Mouse (Mus musculus) limb, embryonic 13.5 days (tissue): ENCODE results near the gene Tbx21. TPM values are rescaled to one million over a fixed set of nuclear protein-coding genes. Genes with fewer than 3 reads are reported as not detected.

ENCODE experiments used
- ATAC-seq: fragments of 200-750 bp; cut with Nextera tagmentation; 2 replicates; pipeline ENCODE4 v1.8.0; 2017; ENCODE audit warnings: low read depth, moderate number of reproducible peaks, moderate TSS enrichment; ENCODE audit not compliant: low FRiP score
- H3K27ac ChIP-seq: fragments of 300-500 bp; sonication (generic); 2 replicates; pipeline ENCODE4 v1.5.1; 2015; ENCODE audit warnings: inconsistent platforms, mild to moderate bottlenecking, moderate library complexity
- H3K27me3 ChIP-seq: fragments of 300-500 bp; sonication (generic); 2 replicates; pipeline ENCODE4 v1.6.1; 2015; ENCODE audit warnings: mild to moderate bottlenecking, inconsistent platforms
- H3K36me3 ChIP-seq: fragments of 300-500 bp; sonication (generic); 2 replicates; pipeline ENCODE4 v1.6.1; 2015; ENCODE audit warnings: inconsistent platforms, mild to moderate bottlenecking, moderate library complexity
- H3K4me1 ChIP-seq: fragments of 300-500 bp; sonication (generic); 2 replicates; pipeline ENCODE4 v1.6.1; 2015; ENCODE audit warnings: inconsistent platforms
- H3K4me2 ChIP-seq: fragments of 300-500 bp; sonication (generic); replicated peaks from 2 replicates; pipeline ENCODE4 v1.6.1; 2015; ENCODE audit warnings: inconsistent platforms, mild to moderate bottlenecking, moderate library complexity
- H3K4me3 ChIP-seq: fragments of 300-500 bp; sonication (generic); 2 replicates; pipeline ENCODE4 v1.5.1; 2015; ENCODE audit warnings: moderate library complexity, mild to moderate bottlenecking, inconsistent platforms
- H3K9ac ChIP-seq: fragments of 300-500 bp; sonication (generic); 2 replicates; pipeline ENCODE4 v1.6.1; 2015; ENCODE audit warnings: mild to moderate bottlenecking, inconsistent platforms
- H3K9me3 ChIP-seq: fragments of 300-500 bp; sonication (generic); 2 replicates; pipeline ENCODE4 v1.6.1; 2016; ENCODE audit warnings: inconsistent platforms
- WGBS: fragments of 180-500 bp; shearing (Covaris S2); methylation state at CpG from one replicate; pipeline ENCODE4 v1.1.7; 2015; 5-methylcytosine and 5-hydroxymethylcytosine counted together
- polyA plus RNA-seq: library from polyadenylated mRNA; unstranded; fragments of >200 nt; fragmentation: Nextera tagmentation; extraction: Ambion mirVana; gene quantifications from 2 replicates; pipeline ENCODE4 v1.2.1, GENCODE M21; 2015

Gene Tbx21
- polyA plus RNA-seq, 1 experiment from 2014 or later = 0.09 TPM

- Histone ChIP-seq H3K36me3 (peaks cover 59% of the 10 kb centered on the region), H3K9me3 (no peaks in the 10 kb centered on the region), H3K4me3 (no peak overlapping the region), H3K9ac (no peak overlapping the region), H3K27ac (no peak overlapping the region), H3K4me1 (peaks cover 43% of the 10 kb centered on the region), H3K4me2 (no peak overlapping the region), H3K27me3 (peaks cover 5% of the 10 kb centered on the region; the same call in 1 of the 2 replicates)
- 75% methylated on average over 8 of the region's 8 CpGs for WGBS
- ATAC-seq = no peak
Observed at GRCm38 (mm10) chr11:97147333-97147732, 32.2 kb upstream of the Tbx21 start.

DNA sequence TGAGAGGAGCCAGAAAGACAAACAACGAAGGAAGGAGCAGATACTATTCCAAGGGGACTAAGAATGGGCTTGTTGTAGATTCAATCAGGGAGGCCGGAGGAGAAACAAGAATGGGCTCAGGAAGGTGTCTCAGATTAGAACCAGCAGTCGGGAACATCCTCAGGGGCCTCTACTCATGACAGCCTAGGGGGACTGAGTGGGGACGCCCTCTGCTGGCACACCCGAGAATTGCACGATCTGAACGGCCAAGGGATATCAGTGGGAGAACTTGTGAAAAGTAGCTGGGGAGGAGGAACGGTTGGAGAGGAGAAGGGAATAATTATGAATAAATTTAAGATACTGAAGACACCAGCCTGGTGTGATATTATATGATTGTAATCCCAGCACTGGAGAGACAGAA is 31.6 kb upstream of the Tbx21 start:
- WGBS = 6% methylated on average over 8 of the region's 8 CpGs
- no peak for ATAC-seq
- Histone ChIP-seq H3K4me2 (no peak overlapping the region), H3K4me1 (peaks cover 37% of the 10 kb centered on the region), H3K36me3 (peaks cover 63% of the 10 kb centered on the region), H3K9ac (peak overlapping the region; percentile 8; the same call in 1 of the 2 replicates), H3K4me3 (no peak overlapping the region), H3K27me3 (peaks cover 5% of the 10 kb centered on the region), H3K27ac (no peak overlapping the region), H3K9me3 (no peaks in the 10 kb centered on the region)

DNA sequence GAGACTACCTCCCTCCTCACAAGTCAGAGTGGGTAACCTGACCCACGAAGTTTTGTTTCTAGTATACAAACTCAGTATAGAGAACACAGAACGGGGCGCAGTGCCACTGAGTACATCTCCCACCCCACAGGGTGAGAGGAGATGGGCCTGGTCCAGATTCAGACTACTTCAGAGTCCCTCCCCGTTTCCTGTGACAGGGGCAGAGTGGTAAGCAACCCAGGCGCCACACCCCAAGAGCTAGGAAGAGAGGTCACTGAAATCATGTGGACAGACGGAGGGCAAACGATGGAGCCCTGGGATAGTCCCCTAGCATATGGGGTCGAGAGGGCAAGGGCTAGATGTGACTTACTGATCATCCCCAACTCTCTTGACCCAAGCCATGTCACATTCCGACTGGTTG is 30.8 kb upstream of the Tbx21 start:
- Histone ChIP-seq H3K27me3 (peaks cover 13% of the 10 kb centered on the region), H3K9ac (0 out of 2 replicates have a peak overlapping the region, but pooled peaks have one; percentile 8), H3K4me2 (no peak overlapping the region), H3K4me3 (no peak overlapping the region), H3K9me3 (no peaks in the 10 kb centered on the region), H3K36me3 (peaks cover 63% of the 10 kb centered on the region), H3K27ac (no peak overlapping the region), H3K4me1 (peaks cover 35% of the 10 kb centered on the region)
- no peak for ATAC-seq
- WGBS = 59% methylated on average over 9 of the region's 9 CpGs

GRCm38 (mm10) chr11:97145320-97145719 is 30.2 kb upstream of the Tbx21 start:
- no peak for ATAC-seq
- 68% methylated on average over 2 of the region's 2 CpGs for WGBS
- Histone ChIP-seq H3K9ac (no peak overlapping the region), H3K27me3 (peaks cover 19% of the 10 kb centered on the region), H3K27ac (no peak overlapping the region), H3K36me3 (peaks cover 65% of the 10 kb centered on the region), H3K4me3 (no peak overlapping the region), H3K4me1 (peaks cover 35% of the 10 kb centered on the region), H3K4me2 (no peak overlapping the region), H3K9me3 (no peaks in the 10 kb centered on the region)

- no peak overlapping the region for H3K4me2 ChIP-seq
- H3K36me3 ChIP-seq = peaks cover 79% of the 10 kb centered on the region
- ATAC-seq = no peak
- peaks cover 29% of the 10 kb centered on the region for H3K4me1 ChIP-seq
- H3K27ac ChIP-seq = no peak overlapping the region
- 63% methylated on average over 9 of the region's 9 CpGs for WGBS
- H3K9ac ChIP-seq = no peak overlapping the region
- no peak overlapping the region for H3K4me3 ChIP-seq
- H3K9me3 ChIP-seq = no peaks in the 10 kb centered on the region
- peaks cover 34% of the 10 kb centered on the region for H3K27me3 ChIP-seq
Observed at GRCm38 (mm10) chr11:97143196-97143900, 28.2 kb upstream of the Tbx21 start.

DNA sequence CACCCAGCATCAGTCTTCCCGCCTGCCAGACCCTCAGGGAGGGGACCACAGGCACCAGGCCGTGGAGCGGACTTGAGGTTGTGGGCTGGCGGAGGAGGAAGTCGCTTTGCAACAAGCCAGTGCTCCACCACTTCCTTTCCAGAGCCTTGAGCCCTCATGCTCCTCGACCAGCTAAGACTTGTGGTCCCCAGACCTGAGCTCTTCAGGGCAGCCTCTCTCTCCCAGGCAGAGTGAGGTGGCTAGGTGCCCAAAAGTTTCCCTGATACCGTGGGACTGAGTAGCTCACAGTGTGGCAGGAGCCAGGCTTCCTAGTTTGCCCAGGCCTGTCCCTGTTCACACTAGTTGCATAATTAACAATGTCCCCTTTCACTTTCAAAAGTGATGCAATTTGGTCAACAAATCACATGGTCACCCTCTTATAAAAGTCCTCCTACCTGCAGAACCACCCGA is 27.1 kb upstream of the Tbx21 start:
- Histone ChIP-seq H3K27me3 (peaks cover 45% of the 10 kb centered on the region), H3K27ac (no peak overlapping the region), H3K9me3 (no peaks in the 10 kb centered on the region), H3K4me3 (no peak overlapping the region), H3K36me3 (peaks cover 79% of the 10 kb centered on the region), H3K4me2 (no peak overlapping the region), H3K4me1 (peaks cover 26% of the 10 kb centered on the region), H3K9ac (no peak overlapping the region)
- 64% methylated on average over 8 of the region's 8 CpGs for WGBS
- no peak for ATAC-seq

DNA sequence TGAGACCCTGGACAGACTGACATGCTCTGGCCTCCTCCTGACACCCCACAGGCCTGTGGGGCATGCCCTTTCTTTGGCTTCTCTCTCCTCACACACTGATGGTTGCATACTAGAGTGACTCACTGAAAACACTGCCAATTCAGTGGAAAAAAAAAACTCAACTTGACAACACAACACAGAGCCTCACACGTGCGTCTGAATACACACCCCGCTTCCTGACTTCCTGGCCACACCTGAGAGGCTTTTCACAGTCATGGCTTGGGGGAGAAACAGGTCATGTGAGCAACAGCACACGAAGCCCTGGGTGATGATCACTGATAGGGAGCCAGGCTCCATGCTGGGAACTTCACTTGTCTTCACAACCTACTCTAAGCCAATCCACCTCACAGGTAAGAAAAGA is 25.7 kb upstream of the Tbx21 start:
- peaks cover 14% of the 10 kb centered on the region for H3K4me1 ChIP-seq
- peaks cover 57% of the 10 kb centered on the region for H3K27me3 ChIP-seq
- H3K4me2 ChIP-seq = no peak overlapping the region
- H3K4me3 ChIP-seq = no peak overlapping the region
- no peak overlapping the region for H3K9ac ChIP-seq
- no peaks in the 10 kb centered on the region for H3K9me3 ChIP-seq
- no peak overlapping the region for H3K27ac ChIP-seq
- H3K36me3 ChIP-seq = peaks cover 81% of the 10 kb centered on the region
- 68% methylated on average over 4 of the region's 4 CpGs for WGBS
- ATAC-seq = no peak

- Histone ChIP-seq H3K4me2 (peak overlapping the region; percentile 66), H3K27ac (no peak overlapping the region), H3K4me3 (peak overlapping the region; percentile 38), H3K9ac (peak overlapping the region; percentile 61), H3K9me3 (no peaks in the 10 kb centered on the region), H3K4me1 (peaks cover 13% of the 10 kb centered on the region), H3K36me3 (peaks cover 67% of the 10 kb centered on the region), H3K27me3 (peaks cover 67% of the 10 kb centered on the region)
- ATAC-seq = no peak
- 17% methylated on average over 15 of the region's 15 CpGs for WGBS
Observed at GRCm38 (mm10) chr11:97139256-97139655, 24.1 kb upstream of the Tbx21 start.

- peak; percentile 60 for ATAC-seq
- 12% methylated on average over 68 of the region's 69 CpGs for WGBS
Observed at GRCm38 (mm10) chr11:97138554-97139226, 23.6 kb upstream of the Tbx21 start.

DNA sequence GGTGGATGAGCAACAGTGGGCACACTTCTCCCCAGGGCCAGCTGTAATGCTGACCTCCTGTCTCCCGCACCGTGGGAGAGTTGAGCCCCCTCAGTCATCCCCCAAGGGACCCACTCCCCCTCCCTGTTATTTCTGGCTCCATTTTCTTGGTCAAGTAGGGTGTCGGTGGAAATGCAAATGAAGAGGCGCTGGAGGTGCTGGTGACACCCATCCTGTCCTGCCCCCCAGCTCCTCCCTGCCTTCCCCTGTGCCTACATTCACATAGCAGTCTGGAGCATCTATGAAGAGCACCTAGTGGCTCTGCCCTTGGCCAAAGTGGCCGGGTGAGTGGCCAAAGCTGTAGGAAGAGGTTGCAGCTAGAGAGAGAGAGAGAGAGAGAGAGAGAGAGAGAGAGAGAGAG is 18.1 kb upstream of the Tbx21 start:
- Histone ChIP-seq H3K4me2 (no peak overlapping the region), H3K27me3 (peaks cover 60% of the 10 kb centered on the region), H3K36me3 (peaks cover 25% of the 10 kb centered on the region), H3K9me3 (no peaks in the 10 kb centered on the region), H3K4me1 (peaks cover under 1% of the 10 kb centered on the region; the same call in 1 of the 2 replicates), H3K27ac (no peak overlapping the region), H3K4me3 (no peak overlapping the region), H3K9ac (no peak overlapping the region)
- 56% methylated on average over 5 of the region's 5 CpGs for WGBS
- no peak for ATAC-seq

More at GRCm38 (mm10) chr11:97138554-97139226, 23.6 kb upstream of the Tbx21 start:
- Histone ChIP-seq H3K9me3 (no peaks in the 10 kb centered on the region), H3K9ac (peak overlapping the region; percentile 61), H3K27me3 (peaks cover 69% of the 10 kb centered on the region), H3K4me1 (peaks cover 13% of the 10 kb centered on the region), H3K4me3 (peak overlapping the region; percentile 38), H3K36me3 (peaks cover 61% of the 10 kb centered on the region), H3K4me2 (peak overlapping the region; percentile 66), H3K27ac (no peak overlapping the region)

DNA sequence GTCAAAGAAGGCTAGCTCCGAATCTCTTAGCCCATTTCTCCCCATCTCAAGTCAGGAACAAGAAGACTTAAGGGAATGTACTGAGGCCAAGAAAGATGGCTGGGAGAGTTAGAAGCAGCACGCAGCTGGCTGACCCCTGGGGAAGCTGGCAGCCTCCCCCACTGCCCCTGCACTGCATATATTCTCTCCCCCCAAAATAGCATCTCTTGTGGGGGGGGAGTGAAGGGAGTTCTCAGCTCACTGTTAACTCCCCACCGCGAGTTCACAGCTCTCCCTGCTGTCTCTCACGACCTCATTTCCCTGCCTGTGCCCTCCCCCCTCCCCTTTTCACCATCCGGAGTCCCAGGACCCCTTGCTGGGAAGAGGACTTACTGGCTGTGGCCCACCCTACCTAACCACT is 17.1 kb upstream of the Tbx21 start:
- Histone ChIP-seq H3K9me3 (no peaks in the 10 kb centered on the region), H3K9ac (no peak overlapping the region), H3K36me3 (peaks cover 15% of the 10 kb centered on the region), H3K4me2 (no peak overlapping the region), H3K4me1 (peaks cover 8% of the 10 kb centered on the region), H3K4me3 (no peak overlapping the region), H3K27me3 (peaks cover 49% of the 10 kb centered on the region), H3K27ac (no peak overlapping the region)
- ATAC-seq = no peak
- WGBS = 22% methylated on average over 6 of the region's 6 CpGs

- peaks cover 44% of the 10 kb centered on the region; the same call in 1 of the 2 replicates for H3K27me3 ChIP-seq
Observed at GRCm38 (mm10) chr11:97131683-97132082, 16.6 kb upstream of the Tbx21 start.

More at GRCm38 (mm10) chr11:97131683-97132082, 16.6 kb upstream of the Tbx21 start:
- WGBS = 76% methylated on average over 2 of the region's 2 CpGs
- no peak overlapping the region for H3K4me2 ChIP-seq
- H3K27ac ChIP-seq = no peak overlapping the region
- peaks cover 12% of the 10 kb centered on the region for H3K4me1 ChIP-seq
- peaks cover 10% of the 10 kb centered on the region for H3K36me3 ChIP-seq
- H3K9ac ChIP-seq = no peak overlapping the region
- no peak overlapping the region for H3K4me3 ChIP-seq
- ATAC-seq = no peak
- no peaks in the 10 kb centered on the region for H3K9me3 ChIP-seq
